8 mouse cellular contexts compared by ENCODE assay signal in the genomic region with DNA sequence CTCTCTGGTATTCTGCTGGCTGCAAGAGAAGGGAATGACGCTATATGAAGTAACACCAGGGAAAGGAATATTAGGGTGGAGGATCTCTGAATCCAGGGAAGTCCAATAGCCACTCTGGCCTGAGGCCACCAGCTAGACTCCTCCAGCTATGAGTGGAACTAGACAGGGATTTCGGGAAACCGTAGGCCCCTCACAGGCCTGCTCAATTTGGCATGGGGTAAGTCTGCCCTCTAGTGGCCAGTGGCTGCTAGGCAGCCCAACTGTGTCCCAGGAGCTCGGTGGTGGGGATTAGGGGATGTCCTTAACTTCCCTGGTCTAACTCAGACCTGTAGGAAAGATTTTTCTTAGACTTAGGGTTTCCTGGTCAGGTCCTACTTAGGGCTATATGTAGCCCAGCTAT. TPM values are rescaled to one million over a fixed set of nuclear protein-coding genes. Genes with fewer than 3 reads are reported as not detected.
DNase-seq lines count a peak whose midpoint lies in the region; ATAC-seq and TF ChIP-seq lines count a peak whose summit lies in the region.

No protein-coding gene starts in this region.

- H3K4me1 ChIP-seq in lung, embryonic 14.5 days (ENCODE audit: insufficient read depth) = no peaks in the 10 kb centered on the region
- no peaks in the 10 kb centered on the region for H3K4me1 ChIP-seq in olfactory bulb, adult 2 months (ENCODE audit: control insufficient read depth, insufficient read depth, low read length)

- no peak overlapping the region for H3K9ac ChIP-seq in lung, embryonic 14.5 days

- peak; percentile 70 to 73; a peak in 3 of 4 replicates for ATAC-seq in hematopoietic stem cell, adult 5-6 weeks (replicated peaks in 1 of 2; ENCODE audit: insufficient read depth in 1 of 2, low FRiP score in 2 of 2, low TSS enrichment in 1 of 2, low read depth in 1 of 2, poor library complexity in 2 of 2, severe bottlenecking in 2 of 2)
- ATAC-seq in lung, embryonic 14.5 days (ENCODE audit: insufficient read depth) = peak; percentile 75

- H3K9me3 ChIP-seq in lung, embryonic 14.5 days (ENCODE audit: low read depth, low read length) = no peaks in the 10 kb centered on the region

- TF ChIP-seq CTCF in layer of hippocampus, adult 2 months (conservative IDR thresholded peaks at IDR 0.05) = peak; percentile 100
- TF ChIP-seq CTCF in lung, embryonic 14.5 days (IDR thresholded peaks at IDR 0.05; ENCODE audit: low read depth) = peak; percentile 99
- TF ChIP-seq CTCF in olfactory bulb, adult 2 months (IDR thresholded peaks at IDR 0.05; ENCODE audit: insufficient read depth, low read depth, low read length) = peak; percentile 91

- whole genome bisulfite sequencing in lung, embryonic 14.5 days = 19% methylated on average over 4 of the region's 4 CpGs
- WGBS in olfactory bulb, adult 2 months = 12% methylated on average over 4 of the region's 4 CpGs

- peak; percentile 76 for DNase-seq in MN1 (ENCODE audit: low spot score)
- DNase-seq in cerebellum, adult 8-10 months = peak; percentile 79
- DNase-seq in forelimb bud, embryonic 11.5 days (ENCODE audit: low read depth, low spot score) = peak; percentile 88
- peak; percentile 72 to 94 for DNase-seq in layer of hippocampus, adult 2 months (ENCODE audit: low spot score in 2 of 2)
- peak; percentile 95 for DNase-seq in lung, embryonic 14.5 days
- DNase-seq in thymus, adult 18-20 months = peak; percentile 29 to 34

- H3K4me2 ChIP-seq in lung, embryonic 14.5 days = no peak overlapping the region

- no peaks in the 10 kb centered on the region for H3K36me3 ChIP-seq in lung, embryonic 14.5 days (ENCODE audit: insufficient read depth)

- no peak for TF ChIP-seq POLR2A in olfactory bulb, adult 2 months (IDR thresholded peaks at IDR 0.05; ENCODE audit: insufficient read depth, low read depth, low read length)

- no peaks in the 10 kb centered on the region for H3K27me3 ChIP-seq in lung, embryonic 14.5 days (ENCODE audit: insufficient read depth, low read length)

- no peak overlapping the region for H3K4me3 ChIP-seq in layer of hippocampus, adult 2 months
- no peak overlapping the region for H3K4me3 ChIP-seq in lung, embryonic 14.5 days (ENCODE audit: low read depth, low read length)
- no peak overlapping the region for H3K4me3 ChIP-seq in olfactory bulb, adult 2 months (ENCODE audit: insufficient read depth, low read depth, low read length)

- H3K27ac ChIP-seq in layer of hippocampus, adult 2 months = 0 out of 2 replicates have a peak overlapping the region, but pooled peaks have one; percentile 7
- no peak overlapping the region for H3K27ac ChIP-seq in lung, embryonic 14.5 days (ENCODE audit: low read depth)
- no peak overlapping the region for H3K27ac ChIP-seq in olfactory bulb, adult 2 months (ENCODE audit: insufficient read depth, low read depth, low read length)

RNA-seq across cellular contexts. Expression of a gene that starts 8.5 kb away (rescaled TPM):
- total RNA-seq in hematopoietic stem cell, adult 5-6 weeks (2017) = 9.0 and 9.4 TPM in 2 replicates
- 10 to 100 TPM; 79.3 to 82.6 TPM for total RNA-seq in layer of hippocampus, adult 2 months (2021)
- polyA plus RNA-seq in lung, embryonic 14.5 days (2014; fragmentation: Nextera tagmentation; extraction: Ambion mirVana) = 8.5 and 9.9 TPM in 2 replicates
- not detected in 2 replicates for polyA plus RNA-seq in olfactory bulb, adult 2 months (2012; ENCODE audit: insufficient read depth, insufficient read length, low replicate concordance, missing spikeins)

RNA-seq across cellular contexts. Expression of a gene that starts 9.2 kb away (rescaled TPM):
- total RNA-seq in hematopoietic stem cell, adult 5-6 weeks (2017) = not detected in 2 replicates
- total RNA-seq in layer of hippocampus, adult 2 months (2021) = under 1 TPM; 0.32 to 0.84 TPM
- not detected in 2 replicates for polyA plus RNA-seq in lung, embryonic 14.5 days (2014; fragmentation: Nextera tagmentation; extraction: Ambion mirVana)
- not detected in 2 replicates for polyA plus RNA-seq in olfactory bulb, adult 2 months (2012; ENCODE audit: insufficient read depth, insufficient read length, low replicate concordance, missing spikeins)

RNA-seq across cellular contexts. Expression of a gene that starts 27.4 kb away (rescaled TPM):
- not detected in 2 replicates for total RNA-seq in hematopoietic stem cell, adult 5-6 weeks (2017)
- under 1 TPM in 1 of 2 experiments, not detected in 1; 0.42 TPM for total RNA-seq in layer of hippocampus, adult 2 months (2021)
- not detected in 2 replicates for polyA plus RNA-seq in lung, embryonic 14.5 days (2014; fragmentation: Nextera tagmentation; extraction: Ambion mirVana)
- not detected in 2 replicates for polyA plus RNA-seq in olfactory bulb, adult 2 months (2012; ENCODE audit: insufficient read depth, insufficient read length, low replicate concordance, missing spikeins)

Comparison
In these comparisons a context has a peak if more than half of its experiments do, and no peak if none do; other contexts are left out.
1. DNase-seq: peak in every context shown above with its lines; median percentile 95 in lung, embryonic 14.5 days; 88 in forelimb bud, embryonic 11.5 days; 83 in layer of hippocampus, adult 2 months; 79 in cerebellum, adult 8-10 months; 76 in MN1; 32 in thymus, adult 18-20 months.